Mouse (Mus musculus): ENCODE measurements around the gene Mpst. TPM values are rescaled to one million over a fixed set of nuclear protein-coding genes. Genes with fewer than 3 reads are reported as not detected.

Mpst gene
- polyA plus RNA-seq, 1 experiment from 2014 or later = 2.7 TPM

DNA sequence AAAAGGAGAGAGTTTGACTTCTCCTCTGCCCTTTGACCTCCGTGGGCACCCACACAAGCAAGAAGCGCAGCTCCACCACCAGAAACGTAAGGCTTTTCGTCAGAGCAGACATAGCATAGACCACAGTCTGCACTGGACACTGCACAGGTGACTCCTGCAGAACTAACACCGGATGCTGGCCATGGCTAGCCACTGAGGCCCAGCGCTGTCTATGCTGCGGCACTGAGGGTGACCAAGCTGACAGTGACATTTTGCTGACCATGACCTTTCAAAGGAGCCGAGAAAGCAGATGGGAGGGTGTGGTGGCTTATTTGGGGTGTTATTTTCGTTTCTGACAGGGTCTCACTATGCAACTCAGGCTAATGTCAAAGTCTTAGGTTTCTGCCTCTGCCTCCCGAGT is 51.0 kb downstream of the Mpst start:
- WGBS = 73% methylated on average over 10 of the region's 10 CpGs

DNA sequence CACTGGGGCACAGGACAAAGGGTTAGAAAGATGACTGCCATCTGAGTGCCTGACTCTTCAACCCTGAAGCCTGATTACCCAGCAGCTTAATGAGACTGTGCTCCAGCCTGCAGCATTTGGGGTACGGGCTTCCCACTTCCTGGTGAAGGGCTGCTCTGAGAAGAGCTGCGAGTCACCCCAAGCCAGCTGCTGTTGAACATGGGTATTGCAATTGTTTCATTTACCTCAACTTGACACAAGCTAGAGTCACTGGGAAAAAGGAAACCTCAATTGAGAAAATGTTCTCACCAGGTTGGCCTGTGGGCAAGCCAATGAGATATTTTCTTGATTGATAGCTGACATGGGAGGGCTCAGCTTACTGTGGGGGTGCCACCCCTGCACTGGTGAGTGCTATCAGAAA is 56.8 kb downstream of the Mpst start:
- WGBS = 46% methylated on average over 2 of the region's 2 CpGs
- Histone ChIP-seq H3K27ac (ENCODE audit: low read depth) (no peak overlapping the region), H3K36me3 (ENCODE audit: control insufficient read depth, insufficient read depth, low read length) (no peaks in the 10 kb centered on the region), H3K4me3 (ENCODE audit: low read depth, low read length) (no peak overlapping the region), H3K9me3 (ENCODE audit: control insufficient read depth, low read length) (no peaks in the 10 kb centered on the region), H3K4me1 (replicated peaks; ENCODE audit: control insufficient read depth, insufficient read depth, low read length) (no peaks in the 10 kb centered on the region), H3K4me2 (ENCODE audit: low read length) (no peak overlapping the region), H3K9ac (ENCODE audit: low read length) (no peak overlapping the region), H3K27me3 (replicated peaks; ENCODE audit: control insufficient read depth, insufficient read depth, low read length) (no peaks in the 10 kb centered on the region; the same call in 1 of the 2 replicates)
- ATAC-seq (replicated peaks; ENCODE audit: low FRiP score, low TSS enrichment, low read depth) (no peak), DNase-seq (ENCODE audit: low spot score) (no peak)

More for the DNA sequence above, 51.0 kb downstream of the Mpst start:
- Histone ChIP-seq H3K27ac (ENCODE audit: low read depth) (no peak overlapping the region), H3K9ac (ENCODE audit: low read length) (no peak overlapping the region), H3K4me2 (ENCODE audit: low read length) (no peak overlapping the region), H3K9me3 (ENCODE audit: control insufficient read depth, low read length) (no peaks in the 10 kb centered on the region), H3K4me3 (ENCODE audit: low read depth, low read length) (no peak overlapping the region), H3K36me3 (ENCODE audit: control insufficient read depth, insufficient read depth, low read length) (no peaks in the 10 kb centered on the region), H3K27me3 (replicated peaks; ENCODE audit: control insufficient read depth, insufficient read depth, low read length) (no peaks in the 10 kb centered on the region; the same call in 1 of the 2 replicates), H3K4me1 (replicated peaks; ENCODE audit: control insufficient read depth, insufficient read depth, low read length) (no peaks in the 10 kb centered on the region)
- no peak for ATAC-seq (replicated peaks; ENCODE audit: low FRiP score, low TSS enrichment, low read depth)
- no peak for DNase-seq (ENCODE audit: low spot score)

Other genes starting within 250 kb of the Mpst start
- gene Ift27, start 232.3 kb upstream of the Mpst start, polyA plus RNA-seq (2014; fragmentation: Nextera tagmentation; extraction: Ambion mirVana) = 82.9 and 83.3 TPM in 2 replicates
- not detected in 2 replicates for gene Pvalb, start 200.0 kb upstream of the Mpst start, polyA plus RNA-seq (2014; fragmentation: Nextera tagmentation; extraction: Ambion mirVana)
- 3.7 and 4.1 TPM in 2 replicates for gene Ncf4, start 161.6 kb upstream of the Mpst start, polyA plus RNA-seq (2014; fragmentation: Nextera tagmentation; extraction: Ambion mirVana)
- 0.15 and 0.22 TPM in 2 replicates for gene Csf2rb2, start 100.7 kb upstream of the Mpst start, polyA plus RNA-seq (2014; fragmentation: Nextera tagmentation; extraction: Ambion mirVana)
- 1.4 and 1.8 TPM in 2 replicates for gene Csf2rb, start 80.7 kb upstream of the Mpst start, polyA plus RNA-seq (2014; fragmentation: Nextera tagmentation; extraction: Ambion mirVana)
- not detected in 2 replicates for gene Tex33, start 10.5 kb upstream of the Mpst start, polyA plus RNA-seq (2014; fragmentation: Nextera tagmentation; extraction: Ambion mirVana)
- 10.9 and 15.9 TPM in 2 replicates for gene Tst, start 509 bp upstream of the Mpst start, polyA plus RNA-seq (2014; fragmentation: Nextera tagmentation; extraction: Ambion mirVana)
- 35.0 and 37.7 TPM in 2 replicates for gene Kctd17, start 22.1 kb downstream of the Mpst start, polyA plus RNA-seq (2014; fragmentation: Nextera tagmentation; extraction: Ambion mirVana)
- gene Tmprss6, start 62.2 kb downstream of the Mpst start, polyA plus RNA-seq (2014; fragmentation: Nextera tagmentation; extraction: Ambion mirVana) = 0.09 TPM in 1 of 2 replicates, not detected in the other
- 0.66 and 1.1 TPM in 2 replicates for gene Il2rb, start 88.9 kb downstream of the Mpst start, polyA plus RNA-seq (2014; fragmentation: Nextera tagmentation; extraction: Ambion mirVana)
- gene C1qtnf6, start 125.0 kb downstream of the Mpst start, polyA plus RNA-seq (2014; fragmentation: Nextera tagmentation; extraction: Ambion mirVana) = 30.1 and 34.9 TPM in 2 replicates
- gene Sstr3, start 138.3 kb downstream of the Mpst start, polyA plus RNA-seq (2014; fragmentation: Nextera tagmentation; extraction: Ambion mirVana) = 0.22 TPM in 1 of 2 replicates, not detected in the other
- gene Rac2, start 166.4 kb downstream of the Mpst start, polyA plus RNA-seq (2014; fragmentation: Nextera tagmentation; extraction: Ambion mirVana) = 16.7 and 17.5 TPM in 2 replicates
- gene Cyth4, start 190.6 kb downstream of the Mpst start, polyA plus RNA-seq (2014; fragmentation: Nextera tagmentation; extraction: Ambion mirVana) = 3.5 and 4.3 TPM in 2 replicates

Data from intestine, embryonic 14.5 days (tissue).